Mouse (Mus musculus) brain, embryonic 14.5 days (tissue): ENCODE results near the gene Cacna1d. TPM values are rescaled to one million over a fixed set of nuclear protein-coding genes. Genes with fewer than 3 reads are reported as not detected.

Experiments used
- DNase-seq: peaks from one replicate; pipeline ENCODE4 v3.0.0-alpha.2; 2011; ENCODE audit warnings: low read depth
- CTCF ChIP-seq: fragments of 200-500 bp; IDR thresholded peaks from 2 replicates; pipeline ENCODE4 v1.5.1; 2012; ENCODE audit warnings: inconsistent platforms, mild to moderate bottlenecking, moderate library complexity, borderline replicate concordance; ENCODE audit not compliant: insufficient read depth, insufficient read length; ENCODE audit errors: extremely low read depth
- POLR2A ChIP-seq: fragments of 200-500 bp; IDR thresholded peaks from 2 replicates; pipeline ENCODE4 v1.6.1; 2012; ENCODE audit warnings: mild to moderate bottlenecking, inconsistent platforms, borderline replicate concordance; ENCODE audit not compliant: poor library complexity, insufficient read depth, insufficient read length, severe bottlenecking; ENCODE audit errors: extremely low read depth
- polyA plus RNA-seq: library from polyadenylated mRNA; depleted of rRNA; stranded (reverse); fragments of >200 nt; gene quantifications from 2 replicates; pipeline ENCODE4 v1.2.3, GENCODE M21; 2012; rRNA removed

Gene Cacna1d
- polyA plus RNA-seq, 1 experiment: 34.7 TPM

DNA sequence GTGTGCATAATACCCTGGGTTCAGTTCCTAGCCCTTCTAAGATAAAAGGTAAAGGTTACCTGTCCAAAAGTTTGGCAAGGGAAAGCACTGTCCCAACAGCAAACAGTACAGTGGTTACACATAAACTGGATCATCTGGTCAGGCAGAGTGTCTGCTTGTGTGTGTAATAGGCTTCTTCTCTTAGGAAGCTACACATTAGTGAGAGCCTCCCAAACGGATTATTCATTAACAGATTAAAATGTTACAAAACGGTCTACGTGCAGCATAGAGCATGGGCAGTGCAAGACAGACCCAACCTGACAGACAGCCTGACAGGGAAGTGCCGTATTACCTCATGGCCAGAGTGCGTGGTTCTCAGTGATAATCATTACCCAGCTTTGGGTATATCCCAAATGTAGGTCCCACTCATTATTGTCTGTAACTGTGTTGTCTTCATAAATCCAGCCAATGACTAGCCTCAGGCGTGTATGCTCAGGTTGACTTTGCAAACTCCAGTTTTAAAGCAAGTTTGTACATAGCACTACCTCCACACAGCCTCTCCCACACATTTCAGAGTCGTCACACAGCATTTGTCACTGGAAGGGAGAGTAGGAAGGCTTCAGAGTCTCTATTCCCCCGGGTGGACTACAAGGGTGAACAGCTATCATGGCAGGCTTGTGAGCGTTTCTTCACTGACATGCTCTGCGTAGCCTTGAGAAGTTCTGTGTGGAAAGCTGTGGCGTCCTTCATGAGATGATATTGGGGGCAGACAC lies 495.1 kb downstream of the Cacna1d start:
- TF ChIP-seq POLR2A (no peak), CTCF (no peak)
- DNase-seq: no peak

DNA sequence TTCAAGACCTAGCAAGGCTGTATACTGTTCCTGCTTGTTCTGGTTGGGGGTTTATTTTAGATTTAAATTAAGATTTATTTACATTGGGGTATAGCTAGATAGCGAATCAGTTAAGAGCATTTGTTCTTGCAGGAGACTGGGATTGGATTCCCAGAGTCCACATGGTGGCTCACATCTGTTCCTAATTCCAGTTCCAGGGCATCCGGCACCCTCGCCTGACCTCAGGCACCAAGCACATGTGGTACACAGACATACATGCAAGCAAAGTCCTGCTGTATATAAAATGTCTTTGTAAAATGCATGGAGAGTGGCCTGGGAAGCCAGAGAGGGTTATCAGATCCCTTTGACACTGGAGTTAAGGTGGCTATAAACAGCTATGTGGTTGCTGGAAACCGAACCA lies 496.3 kb downstream of the Cacna1d start:
- TF ChIP-seq CTCF (no peak), POLR2A (no peak)
- DNase-seq: no peak

Other genes starting within 250 kb of the Cacna1d start
- gene Dcp1a, start 11.9 kb downstream of the Cacna1d start, polyA plus RNA-seq: 33.5 and 35.4 TPM in 2 replicates
- 224 and 241 TPM in 2 replicates for gene Tkt, start 56.9 kb upstream of the Cacna1d start, polyA plus RNA-seq
- gene Prkcd, start 134.8 kb upstream of the Cacna1d start, polyA plus RNA-seq: 36.8 and 44.7 TPM in 2 replicates
- 10.7 and 12.2 TPM in 2 replicates for gene Rft1, start 162.9 kb upstream of the Cacna1d start, polyA plus RNA-seq
- gene Sfmbt1, start 223.4 kb upstream of the Cacna1d start, polyA plus RNA-seq: 6.5 and 10.6 TPM in 2 replicates